Mouse (Mus musculus): ENCODE data around the gene Ddost. TPM values are rescaled to one million over a fixed set of nuclear protein-coding genes. Genes with fewer than 3 reads are reported as not detected.
A peak's percentile ranks its signal among the peaks of the same experiment; 100 is the strongest.

Gene Ddost
- polyA plus RNA-seq (2014; fragmentation: Nextera tagmentation; extraction: Ambion mirVana): 267 and 277 TPM in 2 replicates

DNA sequence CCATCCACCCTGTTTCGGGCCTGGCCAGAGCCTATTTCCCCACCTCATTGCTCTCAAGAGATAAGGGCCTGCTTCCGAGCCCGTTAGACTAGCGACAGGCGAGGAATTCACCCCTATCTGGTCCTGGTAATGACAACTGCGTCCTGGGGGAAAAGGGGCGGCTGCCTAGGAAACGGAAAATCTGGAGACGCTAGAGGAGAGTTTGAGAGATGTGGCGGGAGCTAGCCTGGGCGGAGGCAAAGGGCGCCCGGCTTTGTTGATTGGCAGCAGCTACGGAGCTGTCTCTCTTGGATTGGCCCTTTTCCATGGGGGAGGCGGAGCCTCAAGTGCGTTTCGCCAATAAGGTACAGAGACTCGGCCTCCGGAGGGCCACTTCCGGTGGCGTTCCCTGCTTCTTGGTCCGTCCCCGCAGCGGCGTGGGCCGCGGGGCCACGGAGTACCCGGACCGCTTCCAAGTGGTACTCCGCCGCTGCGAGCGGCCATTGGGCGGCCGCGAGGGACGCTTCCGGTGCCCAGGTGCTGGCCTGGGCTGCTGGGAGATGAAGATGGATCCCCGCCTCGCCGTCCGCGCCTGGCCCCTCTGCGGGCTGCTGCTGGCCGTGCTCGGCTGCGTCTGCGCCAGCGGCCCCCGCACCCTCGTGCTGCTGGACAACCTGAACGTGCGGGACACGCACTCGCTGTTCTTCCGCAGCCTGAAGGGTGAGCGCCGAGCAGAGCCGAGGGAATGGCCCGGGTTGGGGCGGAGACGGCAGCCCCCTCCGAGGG lies at the start of gene Ddost:
TSS of gene Ddost (plus strand) at position 391 of the 765 bp plus-strand sequence.
- WGBS: under 1% methylated on average over 64 of the region's 64 CpGs
- peaks cover 29% of the 10 kb centered on the region for H3K36me3 ChIP-seq (ENCODE audit: control insufficient read depth, insufficient read depth, low read length)
- peak; percentile 96 for ATAC-seq (ENCODE audit: insufficient number of reproducible peaks, insufficient read depth, low FRiP score, low read depth)
- no peaks in the 10 kb centered on the region for H3K27me3 ChIP-seq (ENCODE audit: control insufficient read depth, insufficient read depth, low read length)
- peak within 1 kb of the TSS; percentile 93 for H3K9ac ChIP-seq (ENCODE audit: low read length)
- H3K4me1 ChIP-seq (ENCODE audit: control insufficient read depth in 2 of 2, insufficient read depth in 2 of 2, low read length in 2 of 2): peaks cover 9 to 14% of the 10 kb centered on the region in 2 experiments
- H3K27ac ChIP-seq (replicated peaks in 1 of 2; ENCODE audit: control insufficient read depth in 1 of 2, insufficient read depth in 1 of 2, low read depth in 2 of 2, low read length in 2 of 2): peak within 1 kb of the TSS; percentile 76 to 78
- peak within 1 kb of the TSS; percentile 89 to 91 for H3K4me3 ChIP-seq (ENCODE audit: control insufficient read depth in 1 of 2, insufficient read depth in 1 of 2, low read depth in 1 of 2, low read length in 2 of 2)
- peak within 1 kb of the TSS; percentile 87 for H3K4me2 ChIP-seq (ENCODE audit: low read length)
- no peaks in the 10 kb centered on the region for H3K9me3 ChIP-seq (ENCODE audit: control insufficient read depth, low read length)

DNA sequence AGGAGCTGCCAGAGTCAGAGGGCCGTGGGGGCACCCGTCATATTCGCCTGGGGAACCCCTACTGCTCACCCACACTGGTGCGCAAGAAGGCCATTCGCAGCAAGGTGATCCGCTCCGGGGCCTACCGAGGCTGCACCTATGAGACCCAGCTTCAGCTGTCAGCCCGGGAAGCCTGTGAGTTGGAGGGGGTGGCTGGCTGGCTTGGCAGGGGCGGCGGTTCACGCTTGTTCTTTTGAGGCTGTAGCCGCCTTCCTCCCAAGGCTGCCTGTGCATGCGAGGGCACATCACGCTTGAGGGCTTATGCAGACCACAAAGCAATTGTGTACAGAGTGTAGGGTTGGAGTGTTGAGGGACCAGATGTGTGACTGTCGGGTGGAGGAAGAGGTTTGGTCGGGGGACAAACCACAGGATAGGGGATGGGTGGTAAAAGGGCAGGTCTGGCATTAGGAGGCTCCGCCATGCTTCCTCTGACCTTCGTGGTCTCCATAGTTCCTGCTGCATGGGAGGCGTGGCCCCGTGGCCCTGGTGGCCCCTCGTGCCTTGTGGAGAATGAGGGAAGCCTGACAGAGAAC lies 47.3 kb upstream of the Ddost start:
- Histone ChIP-seq H3K9me3 (ENCODE audit: control insufficient read depth, low read length) (no peaks in the 10 kb centered on the region), H3K4me2 (ENCODE audit: low read length) (no peak overlapping the region), H3K9ac (ENCODE audit: low read length) (no peak overlapping the region), H3K27me3 (ENCODE audit: control insufficient read depth, insufficient read depth, low read length) (peaks cover 11% of the 10 kb centered on the region), H3K4me3 (ENCODE audit: control insufficient read depth in 1 of 2, insufficient read depth in 1 of 2, low read depth in 1 of 2, low read length in 2 of 2) (no peak overlapping the region), H3K36me3 (ENCODE audit: control insufficient read depth, insufficient read depth, low read length) (no peaks in the 10 kb centered on the region), H3K27ac (replicated peaks in 1 of 2; ENCODE audit: control insufficient read depth in 1 of 2, insufficient read depth in 1 of 2, low read depth in 2 of 2, low read length in 2 of 2) (no peak overlapping the region), H3K4me1 (ENCODE audit: control insufficient read depth in 2 of 2, insufficient read depth in 2 of 2, low read length in 2 of 2) (peaks cover 1 to 3% of the 10 kb centered on the region in 2 experiments)
- 75% methylated on average over 22 of the region's 22 CpGs for WGBS
- ATAC-seq (ENCODE audit: insufficient number of reproducible peaks, insufficient read depth, low FRiP score, low read depth): no peak

- Histone ChIP-seq H3K4me1 (ENCODE audit: control insufficient read depth in 2 of 2, insufficient read depth in 2 of 2, low read length in 2 of 2) (peaks cover 0 to 3% of the 10 kb centered on the region in 2 experiments; a peak in 1 of 4 replicates), H3K9me3 (ENCODE audit: control insufficient read depth, low read length) (no peaks in the 10 kb centered on the region), H3K27ac (replicated peaks in 1 of 2; ENCODE audit: control insufficient read depth in 1 of 2, insufficient read depth in 1 of 2, low read depth in 2 of 2, low read length in 2 of 2) (no peak overlapping the region), H3K4me3 (ENCODE audit: control insufficient read depth in 1 of 2, insufficient read depth in 1 of 2, low read depth in 1 of 2, low read length in 2 of 2) (no peak overlapping the region), H3K9ac (ENCODE audit: low read length) (no peak overlapping the region), H3K4me2 (ENCODE audit: low read length) (no peak overlapping the region), H3K27me3 (ENCODE audit: control insufficient read depth, insufficient read depth, low read length) (peaks cover 10% of the 10 kb centered on the region; the same call in 1 of the 2 replicates), H3K36me3 (ENCODE audit: control insufficient read depth, insufficient read depth, low read length) (no peaks in the 10 kb centered on the region)
- no peak for ATAC-seq (ENCODE audit: insufficient number of reproducible peaks, insufficient read depth, low FRiP score, low read depth)
- WGBS: 76% methylated on average over 7 of the region's 7 CpGs
Observed at GRCm38 (mm10) chr4:138258663-138259062, 45.9 kb upstream of the Ddost start.

DNA sequence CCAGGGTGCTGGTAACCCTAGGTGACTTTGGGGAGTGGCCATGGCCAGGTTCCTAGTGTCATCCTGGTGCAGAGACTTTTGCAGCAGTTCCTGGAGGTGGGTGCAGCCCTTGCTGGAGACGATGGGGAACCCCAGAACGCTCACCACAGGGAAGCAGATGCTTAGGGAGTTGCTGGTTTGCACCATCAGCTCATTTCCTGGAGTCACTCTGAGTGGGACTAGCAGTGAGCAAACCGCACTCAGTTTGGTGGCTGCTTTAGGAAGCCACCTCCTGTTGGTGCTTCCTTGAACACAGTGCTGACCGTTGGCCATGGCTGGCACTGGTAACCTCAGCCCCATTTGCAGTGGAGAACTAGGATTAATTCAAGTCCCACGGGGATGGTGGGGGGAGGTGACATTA lies 45.0 kb upstream of the Ddost start:
- no peaks in the 10 kb centered on the region for H3K9me3 ChIP-seq (ENCODE audit: control insufficient read depth, low read length)
- H3K4me1 ChIP-seq (ENCODE audit: control insufficient read depth in 2 of 2, insufficient read depth in 2 of 2, low read length in 2 of 2): peaks cover 0 to 3% of the 10 kb centered on the region in 2 experiments; a peak in 1 of 4 replicates
- H3K36me3 ChIP-seq (ENCODE audit: control insufficient read depth, insufficient read depth, low read length): no peaks in the 10 kb centered on the region
- no peak overlapping the region for H3K4me3 ChIP-seq (ENCODE audit: control insufficient read depth in 1 of 2, insufficient read depth in 1 of 2, low read depth in 1 of 2, low read length in 2 of 2)
- no peak overlapping the region for H3K9ac ChIP-seq (ENCODE audit: low read length)
- H3K27me3 ChIP-seq (ENCODE audit: control insufficient read depth, insufficient read depth, low read length): peaks cover 15% of the 10 kb centered on the region; the same call in 1 of the 2 replicates
- no peak for ATAC-seq (ENCODE audit: insufficient number of reproducible peaks, insufficient read depth, low FRiP score, low read depth)
- H3K4me2 ChIP-seq (ENCODE audit: low read length): no peak overlapping the region
- H3K27ac ChIP-seq (replicated peaks in 1 of 2; ENCODE audit: control insufficient read depth in 1 of 2, insufficient read depth in 1 of 2, low read depth in 2 of 2, low read length in 2 of 2): no peak overlapping the region
- 75% methylated on average over 5 of the region's 5 CpGs for WGBS

- Histone ChIP-seq H3K9ac (ENCODE audit: low read length) (peak overlapping the region; percentile 52; the same call in 1 of the 2 replicates), H3K27ac (replicated peaks in 1 of 2; ENCODE audit: control insufficient read depth in 1 of 2, insufficient read depth in 1 of 2, low read depth in 2 of 2, low read length in 2 of 2) (no peak overlapping the region)
- peak; percentile 86 for ATAC-seq (ENCODE audit: insufficient number of reproducible peaks, insufficient read depth, low FRiP score, low read depth)
Observed at GRCm38 (mm10) chr4:138261843-138262681, 42.5 kb upstream of the Ddost start.

GRCm38 (mm10) chr4:138267869-138268268 lies 36.7 kb upstream of the Ddost start:
- Histone ChIP-seq H3K4me3 (ENCODE audit: control insufficient read depth in 1 of 2, insufficient read depth in 1 of 2, low read depth in 1 of 2, low read length in 2 of 2) (no peak overlapping the region), H3K9ac (ENCODE audit: low read length) (no peak overlapping the region), H3K27ac (replicated peaks in 1 of 2; ENCODE audit: control insufficient read depth in 1 of 2, insufficient read depth in 1 of 2, low read depth in 2 of 2, low read length in 2 of 2) (no peak overlapping the region), H3K4me1 (ENCODE audit: control insufficient read depth in 2 of 2, insufficient read depth in 2 of 2, low read length in 2 of 2) (peaks cover 0 to under 1% of the 10 kb centered on the region in 2 experiments; a peak in 1 of 4 replicates), H3K9me3 (ENCODE audit: control insufficient read depth, low read length) (no peaks in the 10 kb centered on the region), H3K36me3 (ENCODE audit: control insufficient read depth, insufficient read depth, low read length) (no peaks in the 10 kb centered on the region), H3K27me3 (ENCODE audit: control insufficient read depth, insufficient read depth, low read length) (peaks cover 12% of the 10 kb centered on the region; the same call in 1 of the 2 replicates), H3K4me2 (ENCODE audit: low read length) (no peak overlapping the region)
- 84% methylated on average over 10 of the region's 10 CpGs for WGBS
- no peak for ATAC-seq (ENCODE audit: insufficient number of reproducible peaks, insufficient read depth, low FRiP score, low read depth)

More at GRCm38 (mm10) chr4:138261843-138262681, 42.5 kb upstream of the Ddost start:
- no peaks in the 10 kb centered on the region for H3K36me3 ChIP-seq (ENCODE audit: control insufficient read depth, insufficient read depth, low read length)
- peaks cover 0 to 3% of the 10 kb centered on the region in 2 experiments; a peak in 1 of 4 replicates for H3K4me1 ChIP-seq (ENCODE audit: control insufficient read depth in 2 of 2, insufficient read depth in 2 of 2, low read length in 2 of 2)
- peaks cover 15% of the 10 kb centered on the region; the same call in 1 of the 2 replicates for H3K27me3 ChIP-seq (ENCODE audit: control insufficient read depth, insufficient read depth, low read length)
- peak overlapping the region; percentile 65 to 76 for H3K4me3 ChIP-seq (ENCODE audit: control insufficient read depth in 1 of 2, insufficient read depth in 1 of 2, low read depth in 1 of 2, low read length in 2 of 2)
- H3K9me3 ChIP-seq (ENCODE audit: control insufficient read depth, low read length): no peaks in the 10 kb centered on the region
- WGBS: under 1% methylated on average over 78 of the region's 78 CpGs
- H3K4me2 ChIP-seq (ENCODE audit: low read length): peak overlapping the region; percentile 85
